Mouse (Mus musculus): ENCODE results near the gene Hpd. TPM values are rescaled to one million over a fixed set of nuclear protein-coding genes. Genes with fewer than 3 reads are reported as not detected.

The Hpd gene
- polyA plus RNA-seq (2012; rRNA removed): 0.04 TPM in 1 of 2 replicates, not detected in the other

GRCm38 (mm10) chr5:123182651-123183050 is at the start of gene Hpd:
TSS of gene Hpd (minus strand) at chr5:123182727.

GRCm38 (mm10) chr5:123169284-123169683 is 13.2 kb downstream of the Hpd start, which contains the start of gene Psmd9:
TSS of gene Psmd9 (plus strand) at chr5:123169413.

GRCm38 (mm10) chr5:123142161-123143157 is 40.1 kb downstream of the Hpd start, which contains the start of gene Setd1b:
TSS of gene Setd1b (plus strand) at chr5:123142193.

GRCm38 (mm10) chr5:123132308-123133071 is 50.0 kb downstream of the Hpd start, which contains the start of gene Rhof:
TSS of gene Rhof (minus strand) at chr5:123132692.

Other genes starting within 250 kb of the Hpd start
- gene Kdm2b, start 192.9 kb downstream of the Hpd start, polyA plus RNA-seq (2012; rRNA removed): 87.7 and 99.5 TPM in 2 replicates
- gene Orai1, start 167.7 kb downstream of the Hpd start, polyA plus RNA-seq (2012; rRNA removed): 16.2 and 16.4 TPM in 2 replicates
- 0.40 and 0.76 TPM in 2 replicates for gene Morn3, start 135.7 kb downstream of the Hpd start, polyA plus RNA-seq (2012; rRNA removed)
- 19.3 and 22.3 TPM in 2 replicates for gene Tmem120b, start 114.3 kb downstream of the Hpd start, polyA plus RNA-seq (2012; rRNA removed)
- gene Rhof, start 50.0 kb downstream of the Hpd start, polyA plus RNA-seq (2012; rRNA removed): 30.7 and 35.4 TPM in 2 replicates
- gene Setd1b, start 40.5 kb downstream of the Hpd start, polyA plus RNA-seq (2012; rRNA removed): 6.4 and 9.0 TPM in 2 replicates
- 40.6 and 40.7 TPM in 2 replicates for gene Psmd9, start 13.3 kb downstream of the Hpd start, polyA plus RNA-seq (2012; rRNA removed)
- gene Wdr66, start 69.4 kb upstream of the Hpd start, polyA plus RNA-seq (2012; rRNA removed): 3.4 and 3.9 TPM in 2 replicates
- gene Bcl7a, start 161.1 kb upstream of the Hpd start, polyA plus RNA-seq (2012; rRNA removed): 33.4 and 41.3 TPM in 2 replicates
- 27.4 and 27.7 TPM in 2 replicates for gene Mlxip, start 212.1 kb upstream of the Hpd start, polyA plus RNA-seq (2012; rRNA removed)